Mouse (Mus musculus) intestine, postnatal 0 days (tissue): ENCODE data around the gene Zdhhc19. TPM values are rescaled to one million over a fixed set of nuclear protein-coding genes. Genes with fewer than 3 reads are reported as not detected.

Source experiments
- ATAC-seq: fragments of 200-750 bp; cut with Nextera tagmentation; 2 replicates; pipeline ENCODE4 v1.8.0; 2017; ENCODE audit warnings: mild to moderate bottlenecking, moderate TSS enrichment, moderate library complexity
- H3K27ac ChIP-seq: fragments of 300-500 bp; sonication (generic); 2 replicates; pipeline ENCODE4 v1.5.1; 2014; ENCODE audit warnings: mild to moderate bottlenecking, low read depth, low read length, moderate library complexity
- H3K27me3 ChIP-seq: fragments of 300-500 bp; sonication (generic); replicated peaks from 2 replicates; pipeline ENCODE4 v1.6.1; 2014; ENCODE audit warnings: low read length, mixed read lengths; ENCODE audit not compliant: control insufficient read depth, insufficient read depth
- H3K36me3 ChIP-seq: fragments of 300-500 bp; sonication (generic); 2 replicates; pipeline ENCODE4 v1.6.1; 2014; ENCODE audit warnings: mild to moderate bottlenecking, moderate library complexity; ENCODE audit not compliant: control insufficient read depth, insufficient read depth
- H3K4me1 ChIP-seq: fragments of 300-500 bp; sonication (generic); replicated peaks from 2 replicates; pipeline ENCODE4 v1.6.1; 2014; ENCODE audit warnings: antibody characterized with exemption, low read length, mixed read lengths; ENCODE audit not compliant: control insufficient read depth, insufficient read depth
- H3K4me2 ChIP-seq: fragments of 300-500 bp; sonication (generic); replicated peaks from 2 replicates; pipeline ENCODE4 v1.6.1; 2014; ENCODE audit warnings: low read depth, mild to moderate bottlenecking, moderate library complexity
- H3K4me3 ChIP-seq: fragments of 300-500 bp; sonication (generic); 2 replicates; pipeline ENCODE4 v1.5.1; 2014; ENCODE audit warnings: low read depth, low read length
- H3K9ac ChIP-seq: fragments of 300-500 bp; sonication (generic); 2 replicates; pipeline ENCODE4 v1.6.1; 2014; ENCODE audit warnings: mild to moderate bottlenecking, low read depth, low read length
- H3K9me3 ChIP-seq: fragments of 300-500 bp; sonication (generic); 2 replicates; pipeline ENCODE4 v1.6.1; 2016; ENCODE audit warnings: mixed run types; ENCODE audit not compliant: control insufficient read depth
- CTCF ChIP-seq: sonication (generic); IDR thresholded peaks from 2 replicates; pipeline ENCODE4 v1.5.1; 2016; ENCODE audit warnings: low read depth, mild to moderate bottlenecking, control low read depth, antibody characterized with exemption, moderate library complexity
- WGBS: fragments of 180-500 bp; shearing (Covaris S2); extraction: QIAGEN DNeasy Blood & Tissue Kit; methylation state at CpG from one replicate; pipeline ENCODE4 v1.1.7; 2014; 5-methylcytosine and 5-hydroxymethylcytosine counted together
- polyA plus RNA-seq: library from polyadenylated mRNA; unstranded; fragments of >200 nt; fragmentation: Nextera tagmentation; extraction: Ambion mirVana; gene quantifications from 2 replicates; pipeline ENCODE4 v1.2.1, GENCODE M21; 2015

Gene Zdhhc19
- polyA plus RNA-seq, 1 experiment from 2014 or later = 3.8 TPM

GRCm38 (mm10) chr16:32463426-32463825 is 32.6 kb upstream of the Zdhhc19 start:
- no peak overlapping the region for H3K4me2 ChIP-seq
- ATAC-seq = peak; percentile 95
- WGBS = 51% methylated on average over 2 of the region's 2 CpGs
- no peak overlapping the region for H3K9ac ChIP-seq
- no peak overlapping the region for H3K4me3 ChIP-seq
- no peaks in the 10 kb centered on the region for H3K9me3 ChIP-seq
- H3K36me3 ChIP-seq = peaks cover 35% of the 10 kb centered on the region
- H3K4me1 ChIP-seq = no peaks in the 10 kb centered on the region
- no peak for TF ChIP-seq CTCF
- no peaks in the 10 kb centered on the region for H3K27me3 ChIP-seq
- H3K27ac ChIP-seq = peak overlapping the region; percentile 63

GRCm38 (mm10) chr16:32464908-32465307 is 31.2 kb upstream of the Zdhhc19 start:
- Histone ChIP-seq H3K27me3 (no peaks in the 10 kb centered on the region), H3K27ac (no peak overlapping the region), H3K9me3 (no peaks in the 10 kb centered on the region), H3K4me1 (no peaks in the 10 kb centered on the region), H3K4me2 (no peak overlapping the region), H3K4me3 (no peak overlapping the region), H3K36me3 (peaks cover 37% of the 10 kb centered on the region), H3K9ac (no peak overlapping the region)
- 0 out of 2 replicates have a peak, but pooled peaks have one; percentile 5 for TF ChIP-seq CTCF
- no peak for ATAC-seq
- WGBS = no CpG with 5 or more reads among the region's 1 CpGs

- no peak overlapping the region for H3K4me3 ChIP-seq
- no peak overlapping the region for H3K9ac ChIP-seq
- TF ChIP-seq CTCF = no peak
- H3K36me3 ChIP-seq = peaks cover 56% of the 10 kb centered on the region
- no peaks in the 10 kb centered on the region for H3K27me3 ChIP-seq
- ATAC-seq = no peak
- no peak overlapping the region for H3K4me2 ChIP-seq
- H3K27ac ChIP-seq = no peak overlapping the region
- H3K4me1 ChIP-seq = no peaks in the 10 kb centered on the region
- WGBS = 83% methylated on average over 3 of the region's 3 CpGs
- H3K9me3 ChIP-seq = no peaks in the 10 kb centered on the region
Measured at GRCm38 (mm10) chr16:32468488-32468887, 27.6 kb upstream of the Zdhhc19 start.

GRCm38 (mm10) chr16:32469404-32470105 is 26.5 kb upstream of the Zdhhc19 start:
- Histone ChIP-seq H3K9me3 (no peaks in the 10 kb centered on the region), H3K9ac (no peak overlapping the region), H3K4me1 (no peaks in the 10 kb centered on the region), H3K4me3 (no peak overlapping the region), H3K27ac (no peak overlapping the region), H3K36me3 (peaks cover 56% of the 10 kb centered on the region), H3K27me3 (no peaks in the 10 kb centered on the region), H3K4me2 (no peak overlapping the region)
- ATAC-seq = no peak
- 74% methylated on average over 5 of the region's 5 CpGs for WGBS
- no peak for TF ChIP-seq CTCF

GRCm38 (mm10) chr16:32472276-32473015 is 23.6 kb upstream of the Zdhhc19 start:
- no peak for TF ChIP-seq CTCF
- Histone ChIP-seq H3K4me1 (no peaks in the 10 kb centered on the region), H3K4me2 (no peak overlapping the region), H3K36me3 (peaks cover 66% of the 10 kb centered on the region), H3K9me3 (no peaks in the 10 kb centered on the region), H3K27ac (peak overlapping the region; percentile 5; the same call in 1 of the 2 replicates), H3K27me3 (no peaks in the 10 kb centered on the region), H3K4me3 (no peak overlapping the region), H3K9ac (no peak overlapping the region)
- 54% methylated on average over 7 of the region's 7 CpGs for WGBS
- peak; percentile 10; the same call in 1 of the 2 replicates for ATAC-seq

- ATAC-seq = no peak
- Histone ChIP-seq H3K9ac (no peak overlapping the region), H3K4me2 (no peak overlapping the region), H3K36me3 (peaks cover 34% of the 10 kb centered on the region), H3K9me3 (no peaks in the 10 kb centered on the region), H3K4me3 (no peak overlapping the region), H3K4me1 (no peaks in the 10 kb centered on the region), H3K27me3 (no peaks in the 10 kb centered on the region), H3K27ac (no peak overlapping the region)
- 85% methylated on average over 6 of the region's 6 CpGs for WGBS
- no peak for TF ChIP-seq CTCF
Measured at GRCm38 (mm10) chr16:32477315-32477714, 18.8 kb upstream of the Zdhhc19 start.
